Mouse (Mus musculus) limb, embryonic 12.5 days (tissue): ENCODE measurements around the gene Tmem246. TPM values are rescaled to one million over a fixed set of nuclear protein-coding genes. Genes with fewer than 3 reads are reported as not detected.
A peak's percentile ranks its signal among the peaks of the same experiment; 100 is the strongest.

Experiments used
- ATAC-seq: fragments of 200-750 bp; cut with Nextera tagmentation; 2 replicates; pipeline ENCODE4 v1.8.0; 2017; ENCODE audit warnings: low read depth, moderate TSS enrichment; ENCODE audit not compliant: insufficient number of reproducible peaks, insufficient read depth, low FRiP score, low TSS enrichment
- H3K27ac ChIP-seq: fragments of 300-500 bp; sonication (generic); 2 replicates; pipeline ENCODE4 v1.5.1; 2016; ENCODE audit warnings: mild to moderate bottlenecking, moderate library complexity
- H3K27me3 ChIP-seq: fragments of 300-500 bp; sonication (generic); 2 replicates; pipeline ENCODE4 v1.6.1; 2016; ENCODE audit warnings: mild to moderate bottlenecking, moderate library complexity
- H3K36me3 ChIP-seq: fragments of 300-500 bp; sonication (generic); 2 replicates; pipeline ENCODE4 v1.6.1; 2016; ENCODE audit warnings: mild to moderate bottlenecking, moderate library complexity
- H3K4me1 ChIP-seq: fragments of 300-500 bp; sonication (generic); replicated peaks from 2 replicates; pipeline ENCODE4 v1.6.1; 2016
- H3K4me2 ChIP-seq: fragments of 300-500 bp; sonication (generic); 2 replicates; pipeline ENCODE4 v1.6.1; 2016; ENCODE audit warnings: mild to moderate bottlenecking, moderate library complexity
- H3K4me3 ChIP-seq: fragments of 300-500 bp; sonication (generic); replicated peaks from 2 replicates; pipeline ENCODE4 v1.5.1; 2016; ENCODE audit warnings: mild to moderate bottlenecking
- H3K9ac ChIP-seq: fragments of 300-500 bp; sonication (generic); replicated peaks from 2 replicates; pipeline ENCODE4 v1.6.1; 2016; ENCODE audit warnings: mild to moderate bottlenecking, moderate library complexity
- H3K9me3 ChIP-seq: fragments of 300-500 bp; sonication (generic); 2 replicates; pipeline ENCODE4 v1.6.1; 2016; ENCODE audit warnings: mild to moderate bottlenecking, moderate library complexity
- WGBS: fragments of 180-500 bp; shearing (Covaris S2); methylation state at CpG from one replicate; pipeline ENCODE4 v1.1.7; 2016; 5-methylcytosine and 5-hydroxymethylcytosine counted together
- polyA plus RNA-seq: library from polyadenylated mRNA; unstranded; fragments of >200 nt; fragmentation: Nextera tagmentation; extraction: Ambion mirVana; gene quantifications from 2 replicates; pipeline ENCODE4 v1.2.1, GENCODE M21; 2016

The Tmem246 gene
- polyA plus RNA-seq, 1 experiment from 2014 or later: 16.6 TPM

- H3K4me2 ChIP-seq: no peak overlapping the region
Observed at GRCm38 (mm10) chr4:49572194-49572593, 25.5 kb downstream of the Tmem246 start.

GRCm38 (mm10) chr4:49567613-49568012, 30.1 kb downstream of the Tmem246 start:
- Histone ChIP-seq H3K4me3 (no peak overlapping the region), H3K9me3 (no peaks in the 10 kb centered on the region), H3K9ac (no peak overlapping the region), H3K36me3 (no peaks in the 10 kb centered on the region), H3K4me2 (no peak overlapping the region), H3K27ac (no peak overlapping the region), H3K4me1 (no peaks in the 10 kb centered on the region), H3K27me3 (no peaks in the 10 kb centered on the region; the same call in 1 of the 2 replicates)
- ATAC-seq: peak; percentile 73; the same call in 1 of the 2 replicates
- 26% methylated on average over 3 of the region's 3 CpGs for WGBS

More at GRCm38 (mm10) chr4:49572194-49572593, 25.5 kb downstream of the Tmem246 start:
- ATAC-seq: no peak
- Histone ChIP-seq H3K9me3 (no peaks in the 10 kb centered on the region), H3K27ac (no peak overlapping the region), H3K27me3 (no peaks in the 10 kb centered on the region), H3K36me3 (no peaks in the 10 kb centered on the region), H3K4me1 (no peaks in the 10 kb centered on the region), H3K4me3 (no peak overlapping the region), H3K9ac (no peak overlapping the region)
- 94% methylated on average over 4 of the region's 4 CpGs for WGBS

- ATAC-seq: no peak
Observed at GRCm38 (mm10) chr4:49559915-49560772, 37.5 kb downstream of the Tmem246 start.

GRCm38 (mm10) chr4:49558181-49558580, 39.5 kb downstream of the Tmem246 start:
- Histone ChIP-seq H3K4me3 (no peak overlapping the region), H3K36me3 (no peaks in the 10 kb centered on the region), H3K4me1 (no peaks in the 10 kb centered on the region), H3K27me3 (no peaks in the 10 kb centered on the region), H3K9ac (no peak overlapping the region), H3K4me2 (no peak overlapping the region), H3K27ac (no peak overlapping the region), H3K9me3 (no peaks in the 10 kb centered on the region)
- no peak for ATAC-seq
- WGBS: 60% methylated on average over 2 of the region's 2 CpGs

More at GRCm38 (mm10) chr4:49559915-49560772, 37.5 kb downstream of the Tmem246 start:
- H3K4me1 ChIP-seq: no peaks in the 10 kb centered on the region
- no peaks in the 10 kb centered on the region for H3K27me3 ChIP-seq
- no peak overlapping the region for H3K27ac ChIP-seq
- H3K4me3 ChIP-seq: no peak overlapping the region
- no peak overlapping the region for H3K4me2 ChIP-seq
- H3K9me3 ChIP-seq: no peaks in the 10 kb centered on the region
- WGBS: 68% methylated on average over 20 of the region's 20 CpGs
- no peak overlapping the region for H3K9ac ChIP-seq
- no peaks in the 10 kb centered on the region for H3K36me3 ChIP-seq

- Histone ChIP-seq H3K4me3 (no peak overlapping the region), H3K4me2 (no peak overlapping the region), H3K27ac (no peak overlapping the region), H3K9ac (no peak overlapping the region), H3K27me3 (no peaks in the 10 kb centered on the region), H3K36me3 (no peaks in the 10 kb centered on the region), H3K4me1 (no peaks in the 10 kb centered on the region), H3K9me3 (no peaks in the 10 kb centered on the region)
- ATAC-seq: no peak
- 99% methylated on average over 7 of the region's 7 CpGs for WGBS
Observed at GRCm38 (mm10) chr4:49557375-49557774, 40.3 kb downstream of the Tmem246 start.

- H3K27ac ChIP-seq: no peak overlapping the region
- no peaks in the 10 kb centered on the region for H3K9me3 ChIP-seq
- no peak overlapping the region for H3K9ac ChIP-seq
- 72% methylated on average over 5 of the region's 5 CpGs for WGBS
- H3K36me3 ChIP-seq: no peaks in the 10 kb centered on the region
- no peak for ATAC-seq
- no peak overlapping the region for H3K4me3 ChIP-seq
- H3K4me1 ChIP-seq: no peaks in the 10 kb centered on the region
- no peaks in the 10 kb centered on the region for H3K27me3 ChIP-seq
- H3K4me2 ChIP-seq: no peak overlapping the region
Observed at GRCm38 (mm10) chr4:49553380-49553779, 44.3 kb downstream of the Tmem246 start.

GRCm38 (mm10) chr4:49549383-49549782, 48.3 kb downstream of the Tmem246 start, which contains the start of gene Aldob:
Aldob (minus strand) TSS chr4:49549546.
- Histone ChIP-seq H3K4me2 (no peak within 1 kb of the TSS), H3K27me3 (no peaks in the 10 kb centered on the region), H3K9me3 (no peaks in the 10 kb centered on the region), H3K4me3 (no peak within 1 kb of the TSS), H3K36me3 (no peaks in the 10 kb centered on the region), H3K27ac (no peak within 1 kb of the TSS), H3K9ac (no peak within 1 kb of the TSS), H3K4me1 (no peaks in the 10 kb centered on the region)
- no peak for ATAC-seq
- WGBS: 48% methylated on average over 3 of the region's 3 CpGs

- H3K27me3 ChIP-seq: no peaks in the 10 kb centered on the region
- H3K4me3 ChIP-seq: no peak overlapping the region
- no peak overlapping the region for H3K9ac ChIP-seq
- no peak overlapping the region for H3K27ac ChIP-seq
- no peaks in the 10 kb centered on the region for H3K4me1 ChIP-seq
- WGBS: 85% methylated on average over 7 of the region's 7 CpGs
- ATAC-seq: no peak
- no peaks in the 10 kb centered on the region for H3K36me3 ChIP-seq
- no peaks in the 10 kb centered on the region for H3K9me3 ChIP-seq
- H3K4me2 ChIP-seq: no peak overlapping the region
Observed at GRCm38 (mm10) chr4:49547544-49548219, 50.0 kb downstream of the Tmem246 start.

- 76% methylated on average over 6 of the region's 6 CpGs for WGBS
- Histone ChIP-seq H3K4me2 (no peak overlapping the region), H3K9ac (no peak overlapping the region), H3K4me3 (no peak overlapping the region), H3K4me1 (no peaks in the 10 kb centered on the region), H3K27me3 (no peaks in the 10 kb centered on the region), H3K27ac (no peak overlapping the region), H3K36me3 (no peaks in the 10 kb centered on the region), H3K9me3 (no peaks in the 10 kb centered on the region)
- ATAC-seq: no peak
Observed at GRCm38 (mm10) chr4:49546873-49547543, 50.7 kb downstream of the Tmem246 start.

GRCm38 (mm10) chr4:49546026-49546425, 51.6 kb downstream of the Tmem246 start:
- ATAC-seq: no peak
- 82% methylated on average over 2 of the region's 2 CpGs for WGBS
- no peak overlapping the region for H3K27ac ChIP-seq

GRCm38 (mm10) chr4:49540966-49541365, 56.7 kb downstream of the Tmem246 start:
- WGBS: 73% methylated on average over 3 of the region's 3 CpGs
- Histone ChIP-seq H3K9ac (no peak overlapping the region), H3K4me2 (no peak overlapping the region)

More at GRCm38 (mm10) chr4:49546026-49546425, 51.6 kb downstream of the Tmem246 start:
- H3K4me2 ChIP-seq: no peak overlapping the region
- H3K4me1 ChIP-seq: no peaks in the 10 kb centered on the region
- H3K36me3 ChIP-seq: no peaks in the 10 kb centered on the region
- no peak overlapping the region for H3K9ac ChIP-seq
- no peak overlapping the region for H3K4me3 ChIP-seq
- no peaks in the 10 kb centered on the region for H3K9me3 ChIP-seq
- H3K27me3 ChIP-seq: no peaks in the 10 kb centered on the region

More at GRCm38 (mm10) chr4:49540966-49541365, 56.7 kb downstream of the Tmem246 start:
- Histone ChIP-seq H3K9me3 (no peaks in the 10 kb centered on the region), H3K4me1 (no peaks in the 10 kb centered on the region), H3K36me3 (no peaks in the 10 kb centered on the region), H3K27me3 (no peaks in the 10 kb centered on the region), H3K27ac (no peak overlapping the region), H3K4me3 (no peak overlapping the region)
- ATAC-seq: no peak
